Mouse (Mus musculus) ovary, postnatal 10 days (tissue): ENCODE measurements around the gene Gm10310.
"Not testable (repeated sequence)": the region's sequence is repeated elsewhere in the genome, so short reads cannot be mapped to it uniquely, and the experiment has no call there.

Experiments
- DNase-seq: peaks from one replicate; pipeline ENCODE4 v3.0.0; 2022; ENCODE audit warnings: low spot score

Gene Gm10310

GRCm38 (mm10) chr10:129984962-129985361 lies at the start of gene Gm10310:
TSS of gene Gm10310 (minus strand) at chr10:129985062.
- DNase-seq = not testable (repeated sequence)

- no peak for DNase-seq
These were observed 45.2 kb upstream of the Gm10310 start, which contains the start of gene Olfr821 for GRCm38 (mm10) chr10:130030048-130030447. TSS of gene Olfr821 (plus strand) at chr10:130030348.

- no peak for DNase-seq
These were observed 27.5 kb upstream of the Gm10310 start, which contains the start of gene Olfr820 for GRCm38 (mm10) chr10:130012321-130012720. TSS of gene Olfr820 (plus strand) at chr10:130012621.

- not testable (repeated sequence) for DNase-seq
These were observed 20.5 kb upstream of the Gm10310 start for GRCm38 (mm10) chr10:130005366-130005765.

GRCm38 (mm10) chr10:130004104-130004503 lies 19.2 kb upstream of the Gm10310 start:
- not testable (repeated sequence) for DNase-seq

GRCm38 (mm10) chr10:129981867-129982266 lies 3.0 kb downstream of the Gm10310 start:
- DNase-seq = not testable (repeated sequence)

- not testable (repeated sequence) for DNase-seq
These were observed 8.8 kb downstream of the Gm10310 start, which contains the start of gene Olfr247 for GRCm38 (mm10) chr10:129976040-129976439. TSS of gene Olfr247 (minus strand) at chr10:129976140.

- not testable (repeated sequence) for DNase-seq
These were observed 11.9 kb downstream of the Gm10310 start for GRCm38 (mm10) chr10:129972994-129973393.

GRCm38 (mm10) chr10:129967166-129967565 lies 17.7 kb downstream of the Gm10310 start, which contains the start of gene Olfr819:
TSS of gene Olfr819 (minus strand) at chr10:129967266.
- DNase-seq = not testable (repeated sequence)

- not testable (repeated sequence) for DNase-seq
These were observed 18.6 kb downstream of the Gm10310 start for GRCm38 (mm10) chr10:129966232-129966631.

- no peak for DNase-seq
These were observed 35.9 kb downstream of the Gm10310 start, which contains the start of gene Olfr818 for GRCm38 (mm10) chr10:129949000-129949399. TSS of gene Olfr818 (minus strand) at chr10:129949100.
